Mouse (Mus musculus) cerebellum, postnatal 4 days (tissue): ENCODE measurements around the gene Dock4.

ENCODE experiments used
- DNase-seq, 2 experiments: peaks; one replicate each; pipeline ENCODE4 v3.0.0; 2022; ENCODE audit warnings: low spot score in 2 of 2, mixed read lengths in 1 of 2

Dock4 gene

DNA sequence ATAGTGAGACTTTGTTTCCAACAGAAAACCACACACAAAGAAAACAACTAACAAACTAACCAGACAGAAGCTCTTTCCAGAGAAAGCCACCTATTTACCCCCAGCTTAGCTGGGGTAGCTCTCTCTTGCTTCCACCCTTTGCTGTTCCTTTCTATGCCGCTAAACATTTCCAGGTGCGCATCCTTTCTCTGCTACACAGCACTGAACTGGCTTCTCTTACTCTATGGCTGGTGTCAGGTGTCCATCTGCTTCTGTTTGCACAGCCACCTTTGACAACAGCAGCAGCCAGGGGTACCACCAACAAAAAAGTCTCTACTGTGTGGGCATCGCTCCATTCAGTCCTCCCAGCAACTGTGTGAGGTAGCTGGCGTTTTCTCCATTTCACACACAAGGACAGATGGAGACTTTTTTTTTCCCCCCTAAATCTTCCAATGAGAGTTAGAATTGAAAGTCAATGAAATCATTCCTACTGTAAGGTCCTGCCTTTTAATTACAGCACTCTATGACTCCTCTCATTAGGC, 122.7 kb downstream of the Dock4 start:
- no peak for DNase-seq

DNA sequence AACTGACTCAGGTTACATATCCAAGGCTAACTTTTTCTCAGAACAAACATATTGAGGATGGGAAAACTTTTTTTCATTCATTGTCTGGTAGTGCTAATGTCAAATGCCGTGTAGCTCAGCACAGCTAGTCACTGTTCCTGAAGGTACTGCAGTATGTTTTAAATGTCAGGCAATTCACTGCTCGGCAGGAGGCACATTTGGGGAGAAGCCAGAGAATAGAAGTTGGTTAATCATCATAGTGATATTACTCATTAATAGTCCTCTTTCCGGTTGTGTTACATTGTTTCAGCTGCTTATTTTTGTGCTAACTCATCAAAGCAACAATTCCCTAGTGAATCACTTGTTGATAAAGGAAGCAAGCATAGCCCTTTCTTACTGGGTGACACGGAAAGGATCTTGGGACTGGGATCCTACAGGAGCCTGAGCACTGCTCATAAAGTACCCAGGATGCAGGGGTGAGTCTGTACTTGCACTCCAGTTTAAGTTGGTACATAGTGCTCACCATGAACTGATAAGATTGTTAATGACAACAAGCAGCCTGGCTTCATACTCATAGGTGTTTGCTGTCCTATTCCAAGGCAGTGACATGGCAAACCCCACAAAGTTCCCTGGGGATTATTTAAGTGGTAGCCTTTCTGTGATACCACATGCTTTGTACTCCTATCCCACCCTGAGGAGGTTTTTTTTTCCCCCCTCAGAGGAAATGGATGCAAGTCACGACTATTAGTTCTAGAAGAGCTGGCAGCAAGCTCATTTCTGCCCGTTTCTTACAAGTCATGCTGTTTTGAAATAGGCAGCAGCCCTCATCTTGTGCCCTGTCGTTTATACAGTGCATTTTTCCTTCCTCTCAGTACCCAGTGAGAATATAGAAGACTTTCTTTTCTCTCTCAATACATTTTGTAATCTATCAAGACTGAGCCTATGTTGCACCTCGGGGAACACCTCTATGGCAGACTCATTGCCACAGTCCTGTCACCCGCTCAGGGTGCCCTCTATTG, 123.5 kb downstream of the Dock4 start:
- DNase-seq = no peak

- DNase-seq = no peak
Measured at GRCm38 (mm10) chr12:40570250-40570649, 124.5 kb downstream of the Dock4 start.

DNA sequence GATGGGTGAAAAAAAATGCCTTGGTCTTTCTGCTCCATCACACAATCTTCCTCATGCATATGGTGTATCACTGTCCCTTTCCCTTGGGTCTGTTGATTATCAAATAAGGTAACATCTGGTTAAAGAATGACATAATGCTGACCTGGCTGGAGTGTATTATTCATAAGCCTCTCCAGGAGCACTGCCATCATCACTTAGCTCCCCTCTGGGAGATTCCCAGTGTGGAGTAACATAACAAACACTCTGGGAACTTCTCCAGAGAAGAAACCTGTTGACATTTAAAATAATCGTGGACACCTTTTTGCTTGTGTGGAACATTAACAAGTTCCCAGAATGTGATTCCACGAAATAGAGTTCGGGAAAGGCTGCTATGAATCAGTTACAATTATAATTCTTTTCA, 128.3 kb downstream of the Dock4 start:
- no peak for DNase-seq

- no peak for DNase-seq
Measured at GRCm38 (mm10) chr12:40576749-40577148, 131.0 kb downstream of the Dock4 start.

DNA sequence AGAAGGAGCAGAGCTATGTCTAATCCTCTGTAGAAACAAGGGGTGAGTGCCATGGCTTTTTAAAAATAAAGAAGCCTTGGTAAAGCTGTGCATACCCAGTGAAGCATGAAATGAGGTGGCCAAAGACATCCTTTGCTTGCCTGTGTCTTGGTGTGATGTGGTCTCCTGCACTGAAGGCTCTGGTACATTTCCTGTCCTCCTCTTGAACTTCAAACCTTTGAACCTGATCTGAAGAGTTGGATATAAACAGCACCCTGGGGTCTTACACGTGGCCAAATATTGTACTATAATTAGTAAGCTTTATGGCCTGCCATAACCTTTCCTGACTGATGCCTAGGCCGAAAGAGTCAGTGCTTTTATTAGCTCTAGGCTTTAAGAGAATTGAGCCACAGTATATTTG, 134.6 kb downstream of the Dock4 start:
- no peak for DNase-seq

DNA sequence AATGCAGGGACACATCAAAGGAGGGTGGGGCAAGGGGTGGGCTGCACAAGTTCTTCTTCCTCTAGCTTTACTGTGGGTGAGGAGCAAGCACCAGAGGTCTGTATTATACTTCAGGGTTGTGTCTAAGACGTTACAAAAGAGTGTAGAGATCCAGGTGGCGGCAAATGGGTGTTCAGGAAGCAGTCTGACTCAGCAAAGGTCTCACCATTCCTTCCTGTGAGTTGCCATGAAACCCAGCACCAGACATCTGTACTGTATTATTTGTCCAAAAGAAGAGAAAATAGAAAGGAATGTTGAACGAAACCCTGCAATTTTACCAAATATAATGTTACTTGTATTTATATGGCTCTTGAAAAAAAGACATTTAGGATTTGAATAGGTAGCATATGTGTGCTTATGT, 135.3 kb downstream of the Dock4 start:
- DNase-seq = no peak

GRCm38 (mm10) chr12:40582059-40582458, 136.3 kb downstream of the Dock4 start:
- DNase-seq = no peak

GRCm38 (mm10) chr12:40584526-40585289, 139.0 kb downstream of the Dock4 start:
- no peak for DNase-seq

GRCm38 (mm10) chr12:40585456-40586141, 139.8 kb downstream of the Dock4 start:
- DNase-seq = no peak

GRCm38 (mm10) chr12:40594161-40594560, 148.4 kb downstream of the Dock4 start:
- DNase-seq = no peak

- no peak for DNase-seq
Measured at GRCm38 (mm10) chr12:40595440-40595839, 149.7 kb downstream of the Dock4 start.

DNA sequence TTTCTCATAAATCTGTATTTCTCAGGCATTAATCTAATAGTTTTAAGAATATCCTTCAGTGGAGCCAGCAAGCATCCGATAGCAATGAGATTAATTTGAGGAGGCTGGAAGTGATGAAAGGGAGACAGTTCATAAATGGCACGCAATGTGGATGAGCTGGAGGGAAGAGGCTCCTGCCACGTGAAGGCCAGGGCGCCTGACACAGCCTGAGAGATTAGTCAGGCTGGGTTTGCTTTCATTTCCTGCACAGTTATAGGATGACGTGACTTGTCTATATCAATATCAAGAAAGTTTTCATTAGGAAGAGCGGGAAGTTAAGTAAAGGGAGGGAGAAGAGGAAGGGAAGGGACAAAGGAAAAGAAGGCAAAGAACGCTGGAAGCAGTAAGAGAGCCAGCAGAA, 150.3 kb downstream of the Dock4 start:
- DNase-seq = no peak

- no peak for DNase-seq
Measured at GRCm38 (mm10) chr12:40596441-40596840, 150.7 kb downstream of the Dock4 start.

DNA sequence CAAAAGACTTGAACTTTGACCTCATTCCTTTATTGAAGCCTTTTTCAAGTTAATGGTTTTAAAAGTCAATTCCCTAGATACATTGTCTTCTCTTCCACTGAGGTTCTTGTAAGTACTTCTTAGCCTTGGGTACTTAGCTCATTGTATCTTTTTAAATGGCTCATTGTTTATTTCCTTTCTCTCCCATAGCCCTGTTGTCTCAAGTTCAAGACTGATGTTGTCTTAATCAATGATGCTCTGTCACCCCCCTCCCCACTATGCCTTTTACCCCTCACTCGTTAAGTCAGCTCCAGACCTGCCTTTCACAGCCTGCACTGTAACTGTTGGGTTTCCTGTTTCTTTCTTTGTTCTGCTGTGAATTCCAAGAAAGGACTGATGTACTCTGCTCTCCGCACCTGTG, 154.2 kb downstream of the Dock4 start:
- DNase-seq = no peak

DNA sequence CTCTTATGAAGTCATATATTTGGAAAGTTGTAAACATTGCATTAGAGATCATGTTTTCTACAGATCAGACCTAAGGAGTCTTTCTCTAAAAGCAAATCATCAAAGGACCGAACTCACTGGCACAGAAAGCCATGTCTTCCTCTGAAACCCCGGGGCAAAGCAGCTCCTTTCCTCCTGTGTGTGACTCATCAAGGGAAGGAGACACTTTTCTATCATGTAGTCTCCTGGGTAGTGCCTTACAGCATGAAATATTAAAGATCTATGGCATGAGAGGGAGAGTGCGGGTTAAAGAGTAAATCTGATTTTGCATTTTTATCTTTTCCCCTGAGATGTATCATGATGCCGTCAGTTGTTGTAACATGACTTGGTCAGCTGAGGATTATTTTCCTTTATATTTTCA, 159.8 kb downstream of the Dock4 start:
- DNase-seq = no peak

DNA sequence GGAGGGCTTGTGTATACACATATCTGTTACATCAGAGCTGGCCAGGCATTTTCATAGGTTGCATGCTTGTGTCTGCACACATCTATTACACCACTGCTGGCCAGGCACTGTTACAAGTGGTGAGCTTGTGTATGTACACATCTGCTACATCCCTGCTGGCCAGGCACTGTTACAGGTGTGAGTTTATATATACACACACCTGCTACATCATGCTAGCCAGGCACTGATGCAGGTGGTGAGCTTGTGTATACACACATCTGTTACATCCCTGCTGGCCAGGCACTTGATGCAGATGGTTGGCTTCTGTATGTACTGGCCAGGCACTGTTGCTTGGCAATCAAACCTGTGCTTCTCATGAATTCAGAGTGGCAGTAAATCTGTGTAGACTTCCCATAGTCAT, 177.2 kb downstream of the Dock4 start:
- DNase-seq = no peak

DNA sequence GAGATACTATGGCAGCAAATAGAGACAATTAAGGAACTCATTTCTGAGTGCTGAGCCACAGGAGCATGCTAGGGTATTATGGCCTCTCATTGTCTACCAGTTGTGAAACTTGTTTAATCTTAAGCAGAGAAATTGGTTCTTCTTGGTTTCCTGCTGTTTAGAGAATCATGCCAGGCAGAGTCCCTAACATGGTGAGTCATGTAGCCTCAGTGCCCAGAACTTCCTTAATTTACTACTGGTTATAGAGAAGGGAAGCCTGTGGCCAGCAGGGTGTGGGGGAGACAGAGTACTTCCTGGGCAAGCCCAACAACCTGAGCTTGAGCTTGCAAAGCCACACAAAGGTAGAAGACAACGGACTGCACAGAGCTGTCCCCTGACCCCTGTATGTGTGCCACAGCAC, 180.8 kb downstream of the Dock4 start:
- DNase-seq = no peak

GRCm38 (mm10) chr12:40633242-40633641, 187.5 kb downstream of the Dock4 start:
- DNase-seq = no peak

DNA sequence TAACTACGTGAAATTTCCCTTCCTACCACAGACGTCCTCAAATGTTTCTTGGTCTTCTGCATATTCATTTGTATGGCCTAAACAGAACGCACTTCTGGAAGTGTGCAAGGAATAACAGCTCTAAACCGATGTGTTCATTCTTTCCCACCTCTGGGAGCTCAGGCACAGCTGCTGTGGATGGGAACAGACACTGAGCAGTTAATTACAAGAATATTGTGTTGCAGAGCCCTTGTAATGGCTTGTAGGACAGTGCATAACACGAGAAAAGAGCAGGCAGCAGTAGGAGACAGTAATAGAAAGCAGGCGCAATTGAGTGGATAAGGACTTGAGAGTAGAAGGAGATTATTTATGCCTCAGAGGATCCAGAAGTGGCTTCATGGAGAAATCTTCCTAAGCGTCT, 188.4 kb downstream of the Dock4 start:
- no peak for DNase-seq

DNA sequence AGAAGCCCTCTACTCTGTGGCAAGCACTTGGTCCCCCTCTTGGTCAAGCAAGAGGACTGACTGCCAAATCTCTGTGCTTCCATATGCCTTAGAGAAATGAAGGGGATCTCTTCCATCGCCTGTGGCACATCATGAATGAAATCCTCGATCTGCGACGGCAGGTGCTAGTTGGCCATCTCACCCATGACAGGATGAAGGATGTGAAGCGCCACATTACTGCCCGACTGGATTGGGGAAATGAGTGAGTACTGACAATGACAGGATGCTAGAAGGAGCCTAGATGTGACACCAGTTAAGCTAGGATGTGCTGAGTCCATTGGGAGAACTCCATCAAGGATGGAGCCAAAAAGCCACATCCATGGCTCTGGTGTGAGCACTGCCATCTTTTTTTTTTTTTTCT, 190.2 kb downstream of the Dock4 start:
- DNase-seq = no peak

GRCm38 (mm10) chr12:40637427-40637826, 191.7 kb downstream of the Dock4 start:
- no peak for DNase-seq
